Comparison of ENCODE assay signal across 23 mouse cellular contexts in genomic region chr4:58491742-58492141, GRCm38 (mm10).
DNase-seq lines count a peak whose midpoint lies in the region; ATAC-seq and TF ChIP-seq lines count a peak whose summit lies in the region.
"Had no signal": no experiment of that assay in that cellular context is flagged by ENCODE, and none has a peak within 500 bp of the region (broad histone marks: within the 10 kb centered on the region; RNA-seq: fewer than 3 reads in every experiment).

No protein-coding gene starts in this region.

- peak overlapping the region; percentile 31; the same call in 1 of the 2 replicates for H3K27ac ChIP-seq in gastrocnemius, adult 2 months
- H3K27ac ChIP-seq in intestine, postnatal 0 days (ENCODE audit: low read depth, low read length) = no peak overlapping the region
- H3K27ac ChIP-seq in stomach, embryonic 15.5 days = peak overlapping the region; percentile 44; the same call in 1 of the 2 replicates
- no peak overlapping the region for H3K27ac ChIP-seq in layer of hippocampus, adult 2 months
- H3K27ac ChIP-seq: embryonic facial prominence, embryonic 10.5 days; embryonic facial prominence, embryonic 13.5 days; forebrain, embryonic 12.5 days; forebrain, embryonic 15.5 days; hindbrain, embryonic 12.5 days; hindbrain, embryonic 15.5 days had no signal

- no peak for DNase-seq in gastrocnemius, adult 2 months
- DNase-seq in gastrocnemius, postnatal 10 days = no peak
- DNase-seq in layer of hippocampus, adult 2 months (ENCODE audit: low spot score in 2 of 2) = no peak
- DNase-seq: adrenal gland, adult 8-10 months; adrenal gland, postnatal 25 days; cerebellum, adult 11-12 months; cerebellum, adult 8-10 months; cerebellum, postnatal 10 days; cerebellum, postnatal 36 days; embryo, embryonic 11 days; gastrocnemius, postnatal 14 days had no signal

- 58% methylated on average over 3 of the region's 3 CpGs for WGBS in intestine, postnatal 0 days
- 69% methylated on average over 3 of the region's 3 CpGs for WGBS in stomach, embryonic 15.5 days

- peak overlapping the region; percentile 21; the same call in 1 of the 2 replicates for H3K4me2 ChIP-seq in intestine, postnatal 0 days (replicated peaks; ENCODE audit: low read depth)
- no peak overlapping the region; the same call in 1 of the 2 replicates for H3K4me2 ChIP-seq in stomach, embryonic 15.5 days
- H3K4me2 ChIP-seq: embryonic facial prominence, embryonic 13.5 days; forebrain, embryonic 12.5 days; forebrain, embryonic 15.5 days; heart, embryonic 11.5 days; hindbrain, embryonic 12.5 days; hindbrain, embryonic 15.5 days had no signal

- no peaks in the 10 kb centered on the region for H3K9me3 ChIP-seq in intestine, postnatal 0 days (ENCODE audit: control insufficient read depth)
- no peaks in the 10 kb centered on the region for H3K9me3 ChIP-seq in stomach, embryonic 15.5 days
- H3K9me3 ChIP-seq: embryonic facial prominence, embryonic 10.5 days; embryonic facial prominence, embryonic 13.5 days; forebrain, embryonic 12.5 days; forebrain, embryonic 15.5 days; hindbrain, embryonic 12.5 days; hindbrain, embryonic 15.5 days had no signal

- H3K36me3 ChIP-seq in intestine, postnatal 0 days (ENCODE audit: control insufficient read depth, insufficient read depth) = peaks cover 3% of the 10 kb centered on the region; the same call in 1 of the 2 replicates
- H3K36me3 ChIP-seq in stomach, embryonic 15.5 days = 0 out of 2 replicates have a peak, but pooled peaks cover under 1% of the 10 kb centered on the region
- H3K36me3 ChIP-seq: forebrain, embryonic 12.5 days; forebrain, embryonic 15.5 days; hindbrain, embryonic 12.5 days; hindbrain, embryonic 15.5 days had no signal

- peaks cover 3% of the 10 kb centered on the region; the same call in 1 of the 2 replicates for H3K4me1 ChIP-seq in intestine, postnatal 0 days (replicated peaks; ENCODE audit: control insufficient read depth, insufficient read depth, low read length)
- H3K4me1 ChIP-seq in stomach, embryonic 15.5 days = peaks cover 10% of the 10 kb centered on the region
- H3K4me1 ChIP-seq: forebrain, embryonic 12.5 days; hindbrain, embryonic 15.5 days had no signal

- intact Hi-C loops in gastrocnemius, adult 2 months (cut with DNase I) = no loop called here

- no peak overlapping the region for H3K9ac ChIP-seq in intestine, postnatal 0 days (ENCODE audit: low read depth, low read length)
- H3K9ac ChIP-seq in stomach, embryonic 15.5 days = no peak overlapping the region
- H3K9ac ChIP-seq: embryonic facial prominence, embryonic 13.5 days; forebrain, embryonic 12.5 days; forebrain, embryonic 15.5 days; hindbrain, embryonic 12.5 days; hindbrain, embryonic 15.5 days had no signal

- no peak for ATAC-seq in intestine, postnatal 0 days
- no peak for ATAC-seq in stomach, embryonic 15.5 days (ENCODE audit: insufficient read depth, low FRiP score, low read depth)
- ATAC-seq in inflammation-experienced regulatory T-cells, adult 6 months = no peak
- ATAC-seq in activated CD4-positive, CD25-positive, alpha-beta regulatory T cell, adult 4 months = no peak
- ATAC-seq: forebrain, embryonic 15.5 days had no signal

- H3K4me3 ChIP-seq in gastrocnemius, adult 2 months = no peak overlapping the region
- no peak overlapping the region for H3K4me3 ChIP-seq in intestine, postnatal 0 days (ENCODE audit: low read depth, low read length)
- no peak overlapping the region for H3K4me3 ChIP-seq in stomach, embryonic 15.5 days (replicated peaks)
- no peak overlapping the region for H3K4me3 ChIP-seq in layer of hippocampus, adult 2 months
- H3K4me3 ChIP-seq: embryonic facial prominence, embryonic 10.5 days; embryonic facial prominence, embryonic 13.5 days; erythroblast, embryonic 14.5 days; forebrain, embryonic 12.5 days; forebrain, embryonic 15.5 days; hindbrain, embryonic 12.5 days; hindbrain, embryonic 15.5 days had no signal

- TF ChIP-seq CTCF in gastrocnemius, adult 2 months (IDR thresholded peaks at IDR 0.05) = no peak
- no peak for TF ChIP-seq CTCF in intestine, postnatal 0 days (IDR thresholded peaks at IDR 0.05; ENCODE audit: low read depth)
- no peak for TF ChIP-seq CTCF in layer of hippocampus, adult 2 months (conservative IDR thresholded peaks at IDR 0.05)

- H3K27me3 ChIP-seq in intestine, postnatal 0 days (replicated peaks; ENCODE audit: control insufficient read depth, insufficient read depth, low read length) = no peaks in the 10 kb centered on the region
- no peaks in the 10 kb centered on the region for H3K27me3 ChIP-seq in stomach, embryonic 15.5 days (replicated peaks)
- H3K27me3 ChIP-seq: embryonic facial prominence, embryonic 13.5 days; forebrain, embryonic 12.5 days; forebrain, embryonic 15.5 days; hindbrain, embryonic 12.5 days; hindbrain, embryonic 15.5 days had no signal

Comparison
In these comparisons a context has a peak if more than half of its experiments do, and no peak if none do; other contexts are left out.
1. H3K27ac ChIP-seq: peak in gastrocnemius, adult 2 months (single experiment) and stomach, embryonic 15.5 days (single experiment); none in intestine, postnatal 0 days (single experiment) and layer of hippocampus, adult 2 months (single experiment).